Mouse (Mus musculus): ENCODE results near the gene Rgp1.

- no peak for TF ChIP-seq CTCF (IDR thresholded peaks at IDR 0.05)
- TF ChIP-seq EP300 (IDR thresholded peaks at IDR 0.05): no peak
Measured at GRCm38 (mm10) chr4:43633736-43634135, 55.2 kb downstream of the Rgp1 start.
